33 mouse cellular contexts compared by ENCODE assay signal in genomic region chr19:28724641-28725040, GRCm38 (mm10).
"Had no signal": no experiment of that assay in that cellular context is flagged by ENCODE, and none has a peak within 500 bp of the region (broad histone marks: within the 10 kb centered on the region; RNA-seq: fewer than 3 reads in every experiment).

No protein-coding gene starts in this region.

- H3K9ac ChIP-seq: limb, embryonic 12.5 days; limb, embryonic 13.5 days; limb, embryonic 15.5 days; liver, embryonic 12.5 days; liver, embryonic 13.5 days; liver, embryonic 14.5 days; liver, embryonic 15.5 days; liver, postnatal 0 days; lung, embryonic 14.5 days; lung, embryonic 15.5 days; midbrain, embryonic 12.5 days; midbrain, embryonic 13.5 days; midbrain, embryonic 15.5 days; neural tube, embryonic 12.5 days; neural tube, embryonic 13.5 days had no signal

- H3K4me1 ChIP-seq: limb, embryonic 12.5 days; limb, embryonic 13.5 days; limb, embryonic 15.5 days; liver, embryonic 12.5 days; liver, embryonic 13.5 days; liver, embryonic 15.5 days; lung, embryonic 15.5 days; megakaryocyte, embryonic 14.5 days; midbrain, embryonic 12.5 days; midbrain, embryonic 13.5 days; midbrain, embryonic 15.5 days; neural tube, embryonic 12.5 days; neural tube, embryonic 13.5 days had no signal

- H3K27ac ChIP-seq: limb, embryonic 10.5 days; limb, embryonic 12.5 days; limb, embryonic 13.5 days; limb, embryonic 15.5 days; liver, embryonic 12.5 days; liver, embryonic 13.5 days; liver, embryonic 14.5 days; liver, embryonic 15.5 days; lung, embryonic 15.5 days; macrophage; midbrain, embryonic 10.5 days; midbrain, embryonic 12.5 days; midbrain, embryonic 13.5 days; midbrain, embryonic 15.5 days; neural tube, embryonic 12.5 days; neural tube, embryonic 13.5 days had no signal

- H3K4me2 ChIP-seq: limb, embryonic 12.5 days; limb, embryonic 13.5 days; limb, embryonic 15.5 days; liver, embryonic 11.5 days; liver, embryonic 12.5 days; liver, embryonic 13.5 days; liver, embryonic 15.5 days; lung, embryonic 14.5 days; lung, embryonic 15.5 days; midbrain, embryonic 11.5 days; midbrain, embryonic 12.5 days; midbrain, embryonic 13.5 days; midbrain, embryonic 15.5 days; neural tube, embryonic 12.5 days; neural tube, embryonic 13.5 days had no signal

- DNase-seq: left cerebral cortex, postnatal 4 days; liver; liver, embryonic 13.5 days; liver, postnatal 0 days; lung, adult 18-20 months; lung, adult 2 months; lung, embryonic 14.5 days; lung, postnatal 10 days; lung, postnatal 14 days; lung, postnatal 36 days; lung, postnatal 4 days; midbrain, embryonic 14.5 days had no signal

- ATAC-seq: liver, embryonic 12.5 days; liver, postnatal 0 days; lung, postnatal 0 days; midbrain, embryonic 13.5 days; midbrain, embryonic 15.5 days; midbrain, embryonic 16.5 days had no signal

- H3K27me3 ChIP-seq: limb, embryonic 12.5 days; limb, embryonic 13.5 days; limb, embryonic 15.5 days; liver, embryonic 12.5 days; liver, embryonic 13.5 days; liver, embryonic 15.5 days; lung, embryonic 15.5 days had no signal

- H3K36me3 ChIP-seq: limb, embryonic 10.5 days; limb, embryonic 12.5 days; limb, embryonic 13.5 days; limb, embryonic 15.5 days; liver, embryonic 12.5 days; liver, embryonic 13.5 days; liver, embryonic 15.5 days; lung, embryonic 15.5 days; midbrain, embryonic 10.5 days; midbrain, embryonic 12.5 days; midbrain, embryonic 13.5 days; midbrain, embryonic 15.5 days; neural tube, embryonic 12.5 days; neural tube, embryonic 13.5 days had no signal

- H3K9me3 ChIP-seq: limb, embryonic 10.5 days; limb, embryonic 12.5 days; limb, embryonic 13.5 days; limb, embryonic 15.5 days; liver, embryonic 12.5 days; liver, embryonic 13.5 days; liver, embryonic 15.5 days; lung, embryonic 15.5 days; midbrain, embryonic 10.5 days; midbrain, embryonic 12.5 days; midbrain, embryonic 13.5 days; midbrain, embryonic 15.5 days; neural tube, embryonic 12.5 days; neural tube, embryonic 13.5 days had no signal

- H3K4me3 ChIP-seq: limb, embryonic 10.5 days; limb, embryonic 12.5 days; limb, embryonic 13.5 days; limb, embryonic 15.5 days; liver, embryonic 12.5 days; liver, embryonic 13.5 days; liver, embryonic 15.5 days; lung, embryonic 15.5 days; megakaryocyte, embryonic 14.5 days; midbrain, embryonic 10.5 days; midbrain, embryonic 12.5 days; midbrain, embryonic 13.5 days; midbrain, embryonic 15.5 days; myocyte; neural tube, embryonic 12.5 days; neural tube, embryonic 13.5 days had no signal
